Mouse (Mus musculus) limb, embryonic 14.5 days (tissue): ENCODE results near the gene Bscl2. TPM values are rescaled to one million over a fixed set of nuclear protein-coding genes. Genes with fewer than 3 reads are reported as not detected.

Experiments
- ATAC-seq: fragments of 200-750 bp; cut with Nextera tagmentation; 2 replicates; pipeline ENCODE4 v1.8.0; 2017; ENCODE audit warnings: low read depth, moderate number of reproducible peaks, moderate TSS enrichment; ENCODE audit not compliant: low FRiP score
- DNase-seq: peaks from one replicate; pipeline ENCODE4 v3.0.0-alpha.2; 2015; ENCODE audit warnings: low spot score
- H3K27ac ChIP-seq: fragments of 300-500 bp; sonication (generic); replicated peaks from 2 replicates; pipeline ENCODE4 v1.5.1; 2014; ENCODE audit warnings: low read depth, mild to moderate bottlenecking, low read length, moderate library complexity, mixed read lengths
- H3K27me3 ChIP-seq: fragments of 300-500 bp; sonication (generic); 2 replicates; pipeline ENCODE4 v1.6.1; 2014; ENCODE audit warnings: low read length, mixed read lengths; ENCODE audit not compliant: control insufficient read depth, insufficient read depth
- H3K36me3 ChIP-seq: fragments of 300-500 bp; sonication (generic); 2 replicates; pipeline ENCODE4 v1.6.1; 2014; ENCODE audit warnings: mild to moderate bottlenecking, low read length, moderate library complexity, mixed read lengths; ENCODE audit not compliant: control insufficient read depth, insufficient read depth
- H3K4me1 ChIP-seq: fragments of 300-500 bp; sonication (generic); 2 replicates; pipeline ENCODE4 v1.6.1; 2014; ENCODE audit warnings: antibody characterized with exemption, low read length, mixed read lengths; ENCODE audit not compliant: control insufficient read depth, insufficient read depth
- H3K4me2 ChIP-seq: fragments of 300-500 bp; sonication (generic); replicated peaks from 2 replicates; pipeline ENCODE4 v1.6.1; 2014; ENCODE audit warnings: low read depth, mild to moderate bottlenecking, low read length, moderate library complexity; ENCODE audit not compliant: severe bottlenecking
- H3K4me3 ChIP-seq: fragments of 300-500 bp; sonication (generic); replicated peaks from 2 replicates; pipeline ENCODE4 v1.5.1; 2014; ENCODE audit warnings: low read length
- H3K9ac ChIP-seq: fragments of 300-500 bp; sonication (generic); 2 replicates; pipeline ENCODE4 v1.6.1; 2014; ENCODE audit warnings: mild to moderate bottlenecking, low read depth, low read length, moderate library complexity; ENCODE audit not compliant: severe bottlenecking
- H3K9me3 ChIP-seq: fragments of 300-500 bp; sonication (generic); 2 replicates; pipeline ENCODE4 v1.6.1; 2016; ENCODE audit warnings: low read length; ENCODE audit not compliant: control insufficient read depth
- POLR2A ChIP-seq: fragments of 200-500 bp; IDR thresholded peaks from 2 replicates; pipeline ENCODE4 v1.8.0; 2012; ENCODE audit warnings: inconsistent platforms, mild to moderate bottlenecking, moderate library complexity, borderline replicate concordance; ENCODE audit not compliant: insufficient read depth, insufficient read length; ENCODE audit errors: extremely low read depth
- WGBS: fragments of 180-500 bp; shearing (Covaris S2); extraction: QIAGEN DNeasy Blood & Tissue Kit; methylation state at CpG from one replicate; pipeline ENCODE4 v1.1.7; 2014; 5-methylcytosine and 5-hydroxymethylcytosine counted together
- polyA plus RNA-seq, 2 experiments: library from polyadenylated mRNA; depleted of rRNA in 1 of 2; stranded (reverse) in 1 of 2; unstranded in 1 of 2; fragments of >200 nt; fragmentation: Nextera tagmentation in 1 of 2; extraction: Ambion mirVana in 1 of 2; gene quantifications; 2 replicates each; pipeline versions ENCODE4 v1.2.1 to v1.2.3; 2012 to 2014

Bscl2 gene
- polyA plus RNA-seq, 2 experiments: 48.2 to 50.2 TPM

DNA sequence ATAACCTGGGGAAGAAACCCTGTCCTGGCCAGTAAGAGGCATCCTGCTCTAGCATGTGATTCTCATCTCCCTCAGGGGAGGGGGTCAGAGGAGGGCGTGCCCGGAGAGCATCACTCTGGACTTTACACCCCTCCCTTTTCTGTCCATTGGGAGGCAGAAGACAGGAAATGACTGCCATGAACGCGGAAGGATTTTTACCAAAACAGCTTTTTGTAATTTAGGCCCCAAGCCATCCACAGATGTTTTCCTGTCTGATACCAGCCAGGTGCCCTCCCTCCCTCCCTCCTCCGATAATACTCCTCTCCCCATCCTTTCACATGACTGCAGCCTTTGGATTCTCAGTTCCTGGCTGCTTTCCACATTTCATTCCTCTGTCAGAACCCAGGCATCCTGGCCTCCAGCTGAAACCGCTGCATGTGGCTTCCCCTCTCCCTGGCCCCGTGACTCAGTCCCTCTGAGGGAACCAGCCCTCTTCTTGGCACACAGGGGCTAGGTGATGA, 13.2 kb downstream of the Bscl2 start, which contains the start of gene Lrrn4cl:
Gene Lrrn4cl (plus strand): TSS at position 367 of the 500 bp plus-strand sequence.
- peak; percentile 52 for DNase-seq
- Histone ChIP-seq H3K9ac (0 out of 2 replicates have a peak within 1 kb of the TSS, but pooled peaks have one; percentile 21), H3K27me3 (no peaks in the 10 kb centered on the region), H3K4me3 (no peak within 1 kb of the TSS), H3K4me2 (0 out of 2 replicates have a peak within 1 kb of the TSS, but pooled peaks have one; percentile 7), H3K27ac (peak within 1 kb of the TSS; percentile 39), H3K9me3 (no peaks in the 10 kb centered on the region), H3K36me3 (peaks cover 21% of the 10 kb centered on the region), H3K4me1 (peaks cover 8% of the 10 kb centered on the region)
- TF ChIP-seq POLR2A: no peak
- peak; percentile 70; the same call in 1 of the 2 replicates for ATAC-seq
- WGBS: 13% methylated on average over 7 of the region's 7 CpGs

- Histone ChIP-seq H3K9me3 (no peaks in the 10 kb centered on the region), H3K4me1 (peaks cover 8% of the 10 kb centered on the region), H3K4me3 (no peak overlapping the region), H3K4me2 (no peak overlapping the region), H3K36me3 (peaks cover 14% of the 10 kb centered on the region), H3K9ac (no peak overlapping the region), H3K27ac (no peak overlapping the region), H3K27me3 (no peaks in the 10 kb centered on the region)
- ATAC-seq (no peak), DNase-seq (no peak)
- TF ChIP-seq POLR2A: no peak
- WGBS: 52% methylated on average over 7 of the region's 7 CpGs
Measured at GRCm38 (mm10) chr19:8851639-8852038, 14.4 kb downstream of the Bscl2 start.

DNA sequence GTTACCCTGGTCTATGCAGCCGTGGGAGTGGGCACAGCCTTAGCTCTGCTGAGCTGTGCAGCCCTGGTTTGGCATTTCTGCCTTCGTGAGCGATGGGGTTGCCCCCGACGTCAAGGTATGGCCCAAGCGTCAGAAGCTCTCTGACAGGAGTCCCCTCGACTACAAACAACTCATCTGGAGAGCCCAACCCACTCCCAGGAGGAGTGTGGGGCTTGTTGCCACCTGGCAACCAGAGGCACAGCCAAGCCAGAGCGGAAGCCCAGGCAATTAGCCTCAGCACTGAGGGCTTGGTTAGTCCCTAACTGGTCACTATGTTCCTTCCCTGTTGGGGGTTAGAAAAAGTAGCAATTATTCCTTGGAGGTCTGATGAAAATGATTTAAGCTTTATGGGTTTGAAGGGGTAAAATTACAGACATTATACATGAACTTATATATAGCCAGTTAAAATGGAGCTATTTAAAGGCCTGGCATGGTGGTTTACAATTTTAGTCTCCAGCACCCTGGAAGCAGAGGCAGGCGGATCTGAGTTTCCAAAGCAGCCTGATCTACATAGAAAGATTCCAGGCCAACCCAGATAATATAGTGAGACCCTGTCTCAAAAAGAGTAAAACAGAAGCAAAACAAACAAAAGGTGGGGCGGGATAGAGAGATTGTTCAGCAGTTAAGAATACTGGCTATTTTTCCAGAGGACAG, 15.1 kb downstream of the Bscl2 start:
- Histone ChIP-seq H3K27ac (no peak overlapping the region), H3K27me3 (no peaks in the 10 kb centered on the region), H3K9ac (no peak overlapping the region), H3K4me2 (no peak overlapping the region), H3K4me1 (peaks cover 8% of the 10 kb centered on the region), H3K9me3 (no peaks in the 10 kb centered on the region), H3K36me3 (peaks cover 6% of the 10 kb centered on the region; the same call in 1 of the 2 replicates), H3K4me3 (no peak overlapping the region)
- 46% methylated on average over 10 of the region's 10 CpGs for WGBS
- ATAC-seq (no peak), DNase-seq (no peak)
- no peak for TF ChIP-seq POLR2A

- Histone ChIP-seq H3K4me2 (no peak overlapping the region), H3K9me3 (no peaks in the 10 kb centered on the region), H3K4me1 (peaks cover 8% of the 10 kb centered on the region), H3K27ac (no peak overlapping the region), H3K27me3 (no peaks in the 10 kb centered on the region), H3K4me3 (no peak overlapping the region), H3K9ac (no peak overlapping the region), H3K36me3 (no peaks in the 10 kb centered on the region)
- no peak for ATAC-seq
- WGBS: 78% methylated on average over 3 of the region's 3 CpGs
- no peak for TF ChIP-seq POLR2A
- no peak for DNase-seq
Measured at GRCm38 (mm10) chr19:8853117-8853516, 15.8 kb downstream of the Bscl2 start.

GRCm38 (mm10) chr19:8857689-8858088, 20.4 kb downstream of the Bscl2 start:
- H3K9me3 ChIP-seq: no peaks in the 10 kb centered on the region
- H3K27ac ChIP-seq: no peak overlapping the region
- no peak for DNase-seq
- H3K4me2 ChIP-seq: no peak overlapping the region
- no peak overlapping the region for H3K9ac ChIP-seq
- no peaks in the 10 kb centered on the region for H3K36me3 ChIP-seq
- no peaks in the 10 kb centered on the region for H3K27me3 ChIP-seq
- TF ChIP-seq POLR2A: no peak
- WGBS: 35% methylated on average over 4 of the region's 4 CpGs
- no peak for ATAC-seq
- no peaks in the 10 kb centered on the region for H3K4me1 ChIP-seq
- H3K4me3 ChIP-seq: no peak overlapping the region
